Mouse (Mus musculus) kidney, postnatal 0 days (tissue): ENCODE results near the gene Mtg1. TPM values are rescaled to one million over a fixed set of nuclear protein-coding genes. Genes with fewer than 3 reads are reported as not detected.

Experiments used
- ATAC-seq: fragments of 200-750 bp; cut with Nextera tagmentation; replicated peaks from 2 replicates; pipeline ENCODE4 v1.8.0; 2017; ENCODE audit warnings: low read depth, moderate number of reproducible peaks, moderate TSS enrichment, moderate library complexity; ENCODE audit not compliant: low FRiP score
- DNase-seq: peaks from one replicate; pipeline ENCODE4 v3.0.0-alpha.2; 2016; ENCODE audit warnings: low spot score
- H3K27ac ChIP-seq: fragments of 300-500 bp; sonication (generic); 2 replicates; pipeline ENCODE4 v1.5.1; 2014; ENCODE audit warnings: mild to moderate bottlenecking
- H3K27me3 ChIP-seq: fragments of 300-500 bp; sonication (generic); 2 replicates; pipeline ENCODE4 v1.6.1; 2014; ENCODE audit warnings: low read length, mixed read lengths; ENCODE audit not compliant: insufficient read depth
- H3K36me3 ChIP-seq: fragments of 300-500 bp; sonication (generic); 2 replicates; pipeline ENCODE4 v1.6.1; 2014; ENCODE audit warnings: low read length, mixed read lengths; ENCODE audit not compliant: insufficient read depth
- H3K4me1 ChIP-seq: fragments of 300-500 bp; sonication (generic); replicated peaks from 2 replicates; pipeline ENCODE4 v1.6.1; 2014; ENCODE audit warnings: antibody characterized with exemption, low read length, mixed read lengths; ENCODE audit not compliant: insufficient read depth
- H3K4me2 ChIP-seq: fragments of 300-500 bp; sonication (generic); 2 replicates; pipeline ENCODE4 v1.6.1; 2014; ENCODE audit warnings: mild to moderate bottlenecking, low read length, moderate library complexity, mixed read lengths
- H3K4me3 ChIP-seq: fragments of 300-500 bp; sonication (generic); replicated peaks from 2 replicates; pipeline ENCODE4 v1.5.1; 2014; ENCODE audit warnings: low read depth, low read length
- H3K9ac ChIP-seq: fragments of 300-500 bp; sonication (generic); 2 replicates; pipeline ENCODE4 v1.6.1; 2014; ENCODE audit warnings: low read depth, low read length
- H3K9me3 ChIP-seq: fragments of 300-500 bp; sonication (generic); replicated peaks from 2 replicates; pipeline ENCODE4 v1.6.1; 2016; ENCODE audit warnings: low read length, inconsistent platforms, mixed read lengths
- CTCF ChIP-seq: IDR thresholded peaks from 2 replicates; pipeline ENCODE4 v1.5.1; 2016; ENCODE audit warnings: antibody characterized with exemption, low read depth, mild to moderate bottlenecking, moderate library complexity
- WGBS: fragments of 180-500 bp; shearing (Covaris S2); extraction: QIAGEN DNeasy Blood & Tissue Kit; methylation state at CpG from one replicate; pipeline ENCODE4 v1.1.7; 2014; 5-methylcytosine and 5-hydroxymethylcytosine counted together
- polyA plus RNA-seq: library from polyadenylated mRNA; unstranded; fragments of >200 nt; fragmentation: Nextera tagmentation; extraction: Ambion mirVana; gene quantifications from 2 replicates; pipeline ENCODE4 v1.2.1, GENCODE M21; 2015

The Mtg1 gene
- polyA plus RNA-seq, 1 experiment from 2014 or later, result 29.9 TPM

DNA sequence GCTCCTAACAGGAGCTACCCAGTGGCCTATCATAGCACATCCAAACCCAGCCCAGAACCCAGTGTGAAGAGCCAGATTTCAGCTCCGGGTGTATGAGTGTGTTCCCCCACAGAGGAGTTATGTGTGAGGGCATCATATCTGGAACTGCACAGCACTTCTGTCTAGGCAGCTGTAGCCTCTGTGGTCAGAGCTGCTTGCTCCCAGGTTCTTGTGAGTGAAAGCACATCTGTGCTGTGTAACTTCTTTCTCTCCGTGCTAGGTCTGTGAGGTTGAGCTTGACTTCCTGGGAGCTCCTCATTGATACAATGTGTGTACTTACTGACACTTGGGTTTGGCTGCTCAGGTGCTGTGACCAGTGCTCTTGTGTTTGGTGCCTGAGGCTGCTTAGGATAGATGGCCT is 55.5 kb downstream of the Mtg1 start:
- TF ChIP-seq CTCF, result no peak
- H3K9me3 ChIP-seq, result no peaks in the 10 kb centered on the region
- H3K9ac ChIP-seq, result no peak overlapping the region
- no peak overlapping the region for H3K4me3 ChIP-seq
- no peak overlapping the region for H3K27ac ChIP-seq
- no peaks in the 10 kb centered on the region for H3K27me3 ChIP-seq
- H3K4me2 ChIP-seq, result no peak overlapping the region
- no peak for ATAC-seq
- 89% methylated on average over 2 of the region's 2 CpGs for WGBS
- H3K4me1 ChIP-seq, result no peaks in the 10 kb centered on the region
- no peaks in the 10 kb centered on the region for H3K36me3 ChIP-seq
- no peak for DNase-seq

- 77% methylated on average over 4 of the region's 4 CpGs for WGBS
Measured at GRCm38 (mm10) chr7:140194031-140194430, 56.7 kb downstream of the Mtg1 start.

DNA sequence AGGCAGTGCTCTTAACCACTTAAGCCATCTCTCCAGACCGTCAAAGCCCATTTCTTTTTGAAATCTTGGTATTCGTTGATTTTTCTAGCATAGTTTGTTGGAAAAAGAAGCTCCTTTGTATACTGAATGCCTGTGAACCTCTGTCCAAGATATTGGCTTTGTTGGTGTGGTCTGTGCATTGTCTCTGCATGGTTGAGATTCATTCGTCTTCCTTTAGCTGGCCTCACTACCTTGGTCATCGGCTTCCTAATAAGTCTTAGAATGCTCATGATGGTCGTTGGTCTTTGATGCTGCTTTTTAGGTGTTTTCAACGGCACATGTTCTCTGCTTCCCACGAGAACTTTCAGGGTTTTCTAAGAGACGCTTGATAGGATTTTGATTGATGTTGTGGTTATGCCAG is 58.6 kb downstream of the Mtg1 start:
- no peak for TF ChIP-seq CTCF
- WGBS, result 81% methylated on average over 8 of the region's 8 CpGs
- Histone ChIP-seq H3K27me3 (no peaks in the 10 kb centered on the region), H3K4me1 (no peaks in the 10 kb centered on the region), H3K9ac (no peak overlapping the region), H3K4me2 (no peak overlapping the region), H3K9me3 (no peaks in the 10 kb centered on the region), H3K4me3 (no peak overlapping the region), H3K27ac (no peak overlapping the region), H3K36me3 (no peaks in the 10 kb centered on the region)
- ATAC-seq (no peak), DNase-seq (no peak)

More at GRCm38 (mm10) chr7:140194031-140194430, 56.7 kb downstream of the Mtg1 start:
- Histone ChIP-seq H3K27me3 (no peaks in the 10 kb centered on the region), H3K4me1 (no peaks in the 10 kb centered on the region), H3K9ac (no peak overlapping the region), H3K27ac (no peak overlapping the region), H3K9me3 (no peaks in the 10 kb centered on the region), H3K36me3 (no peaks in the 10 kb centered on the region), H3K4me3 (no peak overlapping the region), H3K4me2 (no peak overlapping the region)
- no peak for DNase-seq
- ATAC-seq, result no peak
- TF ChIP-seq CTCF, result no peak

Other genes starting within 250 kb of the Mtg1 start
- 0.09 and 0.18 TPM in 2 replicates for gene Kndc1, start 242.9 kb upstream of the Mtg1 start, polyA plus RNA-seq
- gene Utf1, start 193.8 kb upstream of the Mtg1 start, polyA plus RNA-seq, result not detected in 2 replicates
- 0.28 and 0.36 TPM in 2 replicates for gene 6430531B16Rik, start 158.8 kb upstream of the Mtg1 start, polyA plus RNA-seq
- 0.41 and 0.46 TPM in 2 replicates for gene Adam8, start 145.0 kb upstream of the Mtg1 start, polyA plus RNA-seq
- gene Zfp511, start 101.2 kb upstream of the Mtg1 start, polyA plus RNA-seq, result 35.0 TPM in 2 replicates
- gene Tubgcp2, start 100.9 kb upstream of the Mtg1 start, polyA plus RNA-seq, result 34.4 and 39.5 TPM in 2 replicates
- gene Msx3, start 88.5 kb upstream of the Mtg1 start, polyA plus RNA-seq, result not detected in 2 replicates
- 0.89 and 1.1 TPM in 2 replicates for gene Caly, start 55.0 kb upstream of the Mtg1 start, polyA plus RNA-seq
- 3.9 and 6.2 TPM in 2 replicates for gene Prap1, start 44.2 kb upstream of the Mtg1 start, polyA plus RNA-seq
- gene Fuom, start 35.1 kb upstream of the Mtg1 start, polyA plus RNA-seq, result 86.8 and 88.4 TPM in 2 replicates
- gene Paox, start 21.8 kb upstream of the Mtg1 start, polyA plus RNA-seq, result 21.0 and 22.9 TPM in 2 replicates
- gene Echs1, start 21.1 kb upstream of the Mtg1 start, polyA plus RNA-seq, result 236 and 241 TPM in 2 replicates
- 0.13 and 0.16 TPM in 2 replicates for gene Sprn, start 17.3 kb downstream of the Mtg1 start, polyA plus RNA-seq
- gene Olfr522, start 27.2 kb downstream of the Mtg1 start, polyA plus RNA-seq, result not detected in 2 replicates
- not detected in 2 replicates for gene Olfr523, start 35.7 kb downstream of the Mtg1 start, polyA plus RNA-seq
- gene Olfr524, start 68.4 kb downstream of the Mtg1 start, polyA plus RNA-seq, result not detected in 2 replicates
- gene Cd163l1, start 80.7 kb downstream of the Mtg1 start, polyA plus RNA-seq, result 0.05 TPM in 2 replicates
- gene 5830411N06Rik, start 109.7 kb downstream of the Mtg1 start, polyA plus RNA-seq, result not detected in 2 replicates
- not detected in 2 replicates for gene Olfr525, start 183.3 kb downstream of the Mtg1 start, polyA plus RNA-seq
- gene Olfr527, start 196.5 kb downstream of the Mtg1 start, polyA plus RNA-seq, result not detected in 2 replicates
- gene Olfr60, start 224.1 kb downstream of the Mtg1 start, polyA plus RNA-seq, result not detected in 2 replicates
- gene Olfr530, start 238.8 kb downstream of the Mtg1 start, polyA plus RNA-seq, result not detected in 2 replicates